Comparison of ENCODE assay signal across 14 mouse cellular contexts in the genomic region with DNA sequence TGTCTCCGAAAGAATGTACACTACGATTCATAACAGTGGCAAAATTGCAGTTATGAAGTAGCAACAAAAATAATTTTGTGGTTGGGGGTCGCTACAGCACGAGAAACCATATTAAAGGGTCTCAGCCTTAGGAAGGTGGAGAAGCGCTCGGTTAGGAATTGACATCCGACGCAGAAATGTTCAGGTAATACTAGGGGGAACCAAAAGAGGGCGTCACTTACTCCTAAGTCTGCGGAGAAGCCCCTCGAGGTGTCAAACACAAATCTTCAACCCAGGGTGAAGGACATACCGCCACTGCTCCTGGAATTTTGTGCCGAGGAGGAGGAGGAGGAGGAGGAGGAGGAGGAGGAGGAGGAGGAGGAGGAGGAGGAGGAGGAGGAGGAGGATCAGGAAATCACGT. TPM values are rescaled to one million over a fixed set of nuclear protein-coding genes. Genes with fewer than 3 reads are reported as not detected.
DNase-seq lines count a peak whose midpoint lies in the region; ATAC-seq and TF ChIP-seq lines count a peak whose summit lies in the region.
"Had no signal": no experiment of that assay in that cellular context is flagged by ENCODE, and none has a peak within 500 bp of the region (broad histone marks: within the 10 kb centered on the region; RNA-seq: fewer than 3 reads in every experiment).

No protein-coding gene starts in this region.

- ATAC-seq in midbrain, embryonic 13.5 days, result no peak
- ATAC-seq in limb, embryonic 14.5 days (ENCODE audit: low FRiP score, low read depth), result no peak

- peaks cover 51% of the 10 kb centered on the region for H3K4me1 ChIP-seq in midbrain, embryonic 10.5 days
- peaks cover 33% of the 10 kb centered on the region for H3K4me1 ChIP-seq in midbrain, embryonic 13.5 days (replicated peaks)
- H3K4me1 ChIP-seq in limb, embryonic 14.5 days (ENCODE audit: control insufficient read depth, insufficient read depth, low read length), result peaks cover 4% of the 10 kb centered on the region; the same call in 1 of the 2 replicates

- H3K9ac ChIP-seq in midbrain, embryonic 13.5 days (replicated peaks), result no peak overlapping the region
- H3K9ac ChIP-seq in limb, embryonic 14.5 days (ENCODE audit: low read depth, low read length, severe bottlenecking), result no peak overlapping the region

- no peaks in the 10 kb centered on the region for H3K36me3 ChIP-seq in midbrain, embryonic 10.5 days
- H3K36me3 ChIP-seq in midbrain, embryonic 13.5 days, result no peaks in the 10 kb centered on the region
- H3K36me3 ChIP-seq in limb, embryonic 14.5 days (ENCODE audit: control insufficient read depth, insufficient read depth, low read length), result no peaks in the 10 kb centered on the region

- no peak overlapping the region for H3K27ac ChIP-seq in midbrain, embryonic 10.5 days (replicated peaks)
- H3K27ac ChIP-seq in midbrain, embryonic 13.5 days, result no peak overlapping the region
- no peak overlapping the region for H3K27ac ChIP-seq in limb, embryonic 14.5 days (replicated peaks; ENCODE audit: low read depth, low read length)

- H3K9me3 ChIP-seq in midbrain, embryonic 10.5 days (replicated peaks), result no peaks in the 10 kb centered on the region
- H3K9me3 ChIP-seq in midbrain, embryonic 13.5 days, result no peaks in the 10 kb centered on the region
- H3K9me3 ChIP-seq in limb, embryonic 14.5 days (ENCODE audit: control insufficient read depth, low read length), result no peaks in the 10 kb centered on the region

- TF ChIP-seq POLR2A in limb, embryonic 14.5 days (IDR thresholded peaks at IDR 0.05; ENCODE audit: borderline replicate concordance, extremely low read depth, insufficient read depth, insufficient read length), result no peak

- H3K4me2 ChIP-seq in midbrain, embryonic 13.5 days (replicated peaks), result no peak overlapping the region
- peak overlapping the region; percentile 93 for H3K4me2 ChIP-seq in limb, embryonic 14.5 days (replicated peaks; ENCODE audit: low read depth, low read length, severe bottlenecking)

- H3K4me3 ChIP-seq in midbrain, embryonic 10.5 days, result peak overlapping the region; percentile 58
- no peak overlapping the region for H3K4me3 ChIP-seq in midbrain, embryonic 13.5 days (replicated peaks)
- no peak overlapping the region for H3K4me3 ChIP-seq in limb, embryonic 14.5 days (replicated peaks; ENCODE audit: low read length)

- intact Hi-C loops in left cerebral cortex, postnatal 36 days (cut with DNase I), result loop anchor here (10.0 kb wide), 1 partner anchor 110 kb away; no protein-coding TSS in a partner anchor

- DNase-seq in embryo, embryonic 10 days (ENCODE audit: low spot score), result peak; percentile 51
- DNase-seq in embryo, embryonic 9.5 days (ENCODE audit: extremely low spot score), result no peak
- DNase-seq in midbrain, embryonic 10.5 days (ENCODE audit: low spot score), result no peak
- DNase-seq in limb, embryonic 14.5 days (ENCODE audit: low spot score), result no peak
- peak; percentile 79 for DNase-seq in retina, embryonic 14.5 days (ENCODE audit: low spot score)
- DNase-seq in ovary, adult 18-20 months (ENCODE audit: low spot score), result no peak
- no peak for DNase-seq in left cerebral cortex, postnatal 36 days (ENCODE audit: low spot score in 2 of 2)
- DNase-seq: B cell, adult 2 months; kidney, adult 2 months; left cerebral cortex, postnatal 4 days had no signal

- peaks cover 96% of the 10 kb centered on the region for H3K27me3 ChIP-seq in midbrain, embryonic 10.5 days (ENCODE audit: low read depth, poor library complexity, severe bottlenecking)
- peaks cover 74% of the 10 kb centered on the region for H3K27me3 ChIP-seq in midbrain, embryonic 13.5 days
- H3K27me3 ChIP-seq in limb, embryonic 14.5 days (ENCODE audit: control insufficient read depth, insufficient read depth, low read length), result peaks cover 53% of the 10 kb centered on the region

- 19% methylated on average over 14 of the region's 14 CpGs for WGBS in midbrain, embryonic 10.5 days
- WGBS in midbrain, embryonic 13.5 days, result 24% methylated on average over 13 of the region's 14 CpGs
- WGBS in limb, embryonic 14.5 days, result 22% methylated on average over 13 of the region's 14 CpGs

RNA-seq across cellular contexts. Expression of a gene that starts 2.9 kb away (rescaled TPM):
- polyA plus RNA-seq in midbrain, embryonic 10.5 days (2016; fragmentation: Nextera tagmentation; extraction: Ambion mirVana), result 7.2 and 9.1 TPM in 2 replicates
- 2.2 and 2.9 TPM in 2 replicates for polyA plus RNA-seq in midbrain, embryonic 13.5 days (2015; fragmentation: Nextera tagmentation; extraction: Ambion mirVana)
- 12.2 and 15.2 TPM in 2 replicates for polyA plus RNA-seq in limb, embryonic 14.5 days (2012; rRNA removed)
- 9.6 and 15.8 TPM in 2 replicates for polyA plus RNA-seq in limb, embryonic 14.5 days (2014; fragmentation: Nextera tagmentation; extraction: Ambion mirVana)
- 1 to 10 TPM; 3.6 to 6.6 TPM for total RNA-seq in left cerebral cortex, postnatal 36 days (2021)

RNA-seq across cellular contexts. Expression of a gene that starts 14.9 kb away (rescaled TPM):
- 0.31 and 1.1 TPM in 2 replicates for polyA plus RNA-seq in midbrain, embryonic 10.5 days (2016; fragmentation: Nextera tagmentation; extraction: Ambion mirVana)
- polyA plus RNA-seq in midbrain, embryonic 13.5 days (2015; fragmentation: Nextera tagmentation; extraction: Ambion mirVana), result 0.61 and 0.69 TPM in 2 replicates
- not detected in 2 replicates for polyA plus RNA-seq in limb, embryonic 14.5 days (2012; rRNA removed)
- not detected in 2 replicates for polyA plus RNA-seq in limb, embryonic 14.5 days (2014; fragmentation: Nextera tagmentation; extraction: Ambion mirVana)
- under 1 TPM; 0.32 to 0.41 TPM for total RNA-seq in left cerebral cortex, postnatal 36 days (2021)
- total RNA-seq: gastrocnemius, postnatal 4 days; megakaryocyte-erythroid progenitor cell, adult 5-6 weeks had no signal
- polyA plus RNA-seq: kidney, adult 2 months; testis, adult 2 months had no signal

Comparison
In these comparisons a context has a peak if more than half of its experiments do, and no peak if none do; other contexts are left out.
1. DNase-seq: peak in embryo, embryonic 10 days (single experiment) and retina, embryonic 14.5 days (single experiment); none in embryo, embryonic 9.5 days (single experiment), midbrain, embryonic 10.5 days (single experiment), limb, embryonic 14.5 days (single experiment), ovary, adult 18-20 months (single experiment) and left cerebral cortex, postnatal 36 days (0 of 2).